Mouse (Mus musculus) liver, embryonic 16.5 days (tissue): ENCODE data around the gene Lifr. TPM values are rescaled to one million over a fixed set of nuclear protein-coding genes. Genes with fewer than 3 reads are reported as not detected.

Experiments
- polyA plus RNA-seq: library from polyadenylated mRNA; unstranded; fragments of >200 nt; fragmentation: Nextera tagmentation; extraction: Ambion mirVana; gene quantifications from 2 replicates; pipeline ENCODE4 v1.2.1, GENCODE M21; 2015

The Lifr gene
- polyA plus RNA-seq, 1 experiment from 2014 or later = 33.6 TPM

Other genes with a start within 250 kb of the Lifr start
- gene Osmr, start 215.6 kb upstream of the Lifr start, polyA plus RNA-seq = 0.35 and 0.78 TPM in 2 replicates